Mouse (Mus musculus): Measurements from ENCODE around the gene Olfr1018.

Olfr1018 gene

DNA sequence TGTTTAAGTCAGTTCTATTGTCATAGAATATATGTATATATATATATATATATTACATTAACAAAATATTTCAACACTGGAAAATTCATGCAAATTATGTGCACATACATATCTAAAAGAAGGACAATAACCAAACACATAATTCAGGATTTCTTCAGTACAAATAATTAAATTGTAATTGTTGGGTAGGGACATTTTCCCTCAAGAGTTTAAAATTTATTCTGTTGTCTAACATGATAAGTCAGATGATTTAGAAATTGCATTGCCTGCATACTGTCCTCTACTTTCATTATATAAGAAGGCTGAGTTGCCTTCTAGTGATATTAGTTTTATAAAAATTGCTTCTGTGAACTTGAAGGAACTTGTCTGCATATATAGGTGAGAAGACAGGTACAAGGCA, at the start of gene Olfr1018:
Gene Olfr1018, plus strand, starts transcription at position 301 of the 400 bp plus-strand sequence.
- POLR2A ChIA-PET = no interaction called here
- CTCF ChIA-PET = no interaction called here

- POLR2A ChIA-PET = no interaction called here
Measured at GRCm38 (mm10) chr2:85772413-85772812, 45.9 kb upstream of the Olfr1018 start, which contains the start of gene Olfr1014. TSS of gene Olfr1014 (plus strand) at chr2:85772713.

DNA sequence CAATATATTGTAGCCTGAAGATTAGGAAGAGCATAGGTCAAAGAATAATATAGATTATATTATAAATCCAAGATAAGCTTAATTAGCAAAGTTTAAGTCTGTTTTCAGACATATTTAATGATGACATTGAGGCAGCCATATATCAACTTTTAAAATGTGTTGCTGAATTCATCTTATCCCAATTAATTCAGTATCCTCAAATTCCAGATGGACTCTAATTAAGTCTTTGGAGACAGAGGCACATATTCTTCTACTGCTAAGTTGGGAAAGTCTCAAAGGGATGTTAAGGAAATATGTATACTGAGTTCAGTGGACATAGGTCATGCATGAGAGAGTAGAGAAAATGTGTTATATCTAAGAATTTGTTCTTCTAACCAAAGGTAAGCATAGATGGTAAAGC, 36.6 kb upstream of the Olfr1018 start, which contains the start of gene Olfr1015:
Gene Olfr1015, plus strand, starts transcription at position 301 of the 400 bp plus-strand sequence.
- CTCF ChIA-PET = no interaction called here
- POLR2A ChIA-PET = no interaction called here

More at GRCm38 (mm10) chr2:85772413-85772812, 45.9 kb upstream of the Olfr1018 start, which contains the start of gene Olfr1014:
- CTCF ChIA-PET = no interaction called here

DNA sequence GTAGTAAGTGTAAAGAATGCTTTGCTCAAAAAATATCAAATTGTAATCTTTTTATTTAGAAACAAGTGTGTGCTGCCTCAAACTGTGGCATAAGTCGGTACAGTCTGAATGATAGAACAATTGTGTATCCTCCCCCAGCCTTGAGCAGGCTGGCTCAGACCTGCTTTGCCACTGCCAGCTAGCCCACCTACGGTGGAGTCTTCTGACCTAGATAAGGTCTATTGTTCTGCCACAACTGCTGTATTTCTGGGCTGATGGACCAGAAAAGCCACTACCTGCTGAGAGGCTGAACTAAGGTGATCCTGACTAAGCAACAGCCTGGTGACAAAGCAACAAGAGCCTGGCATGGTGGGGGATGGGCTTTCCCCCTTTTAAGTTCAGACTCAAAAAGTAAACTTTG, 25.9 kb upstream of the Olfr1018 start:
- ChIA-PET POLR2A (interaction anchor here in 1 of 4 experiments (0.7 kb wide), 1 partner anchor 1109 kb away, joined by 3 read pairs; no protein-coding TSS in a partner anchor), CTCF (no interaction called here)

DNA sequence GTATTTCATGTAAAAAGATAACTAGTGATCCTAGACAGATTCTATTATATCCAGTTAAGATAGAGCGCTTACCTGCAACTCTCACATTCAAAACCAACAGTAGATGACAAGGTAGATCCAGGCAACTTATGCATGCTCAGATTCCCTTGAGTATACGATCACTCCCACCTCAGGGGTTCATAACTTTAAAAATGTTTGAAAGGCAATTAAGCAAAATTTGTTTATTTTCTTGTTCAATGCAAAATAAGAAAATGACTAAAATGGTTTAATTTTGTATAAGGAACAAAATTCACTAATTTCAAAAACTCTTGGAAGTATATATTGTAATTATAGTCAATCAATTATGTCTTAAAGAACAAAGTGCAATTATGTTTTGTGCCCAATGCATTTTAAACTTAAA, 15.8 kb upstream of the Olfr1018 start, which contains the start of gene Olfr1016:
Gene Olfr1016, minus strand, starts transcription at position 101 of the 400 bp plus-strand sequence.
- ChIA-PET CTCF (no interaction called here), POLR2A (no interaction called here)

DNA sequence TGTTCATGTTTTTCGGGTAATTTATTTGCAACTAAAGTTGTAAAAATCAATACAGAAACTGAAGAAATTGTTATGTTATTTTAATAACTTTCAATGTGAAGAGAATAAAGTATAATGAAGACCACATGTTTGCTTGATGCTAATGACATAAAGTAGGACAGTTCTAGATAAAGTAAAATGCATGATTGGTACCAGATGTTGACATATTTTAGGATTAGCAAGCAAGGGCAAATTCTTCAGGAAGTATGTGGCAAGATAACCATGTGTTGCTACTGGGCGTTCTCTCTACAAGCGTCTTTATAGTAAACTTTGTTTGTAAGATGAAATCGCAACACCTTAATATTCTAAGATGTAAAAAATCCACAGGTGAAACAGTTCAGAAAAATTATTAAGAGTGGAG, 13.8 kb upstream of the Olfr1018 start:
- POLR2A ChIA-PET = no interaction called here
- CTCF ChIA-PET = no interaction called here

DNA sequence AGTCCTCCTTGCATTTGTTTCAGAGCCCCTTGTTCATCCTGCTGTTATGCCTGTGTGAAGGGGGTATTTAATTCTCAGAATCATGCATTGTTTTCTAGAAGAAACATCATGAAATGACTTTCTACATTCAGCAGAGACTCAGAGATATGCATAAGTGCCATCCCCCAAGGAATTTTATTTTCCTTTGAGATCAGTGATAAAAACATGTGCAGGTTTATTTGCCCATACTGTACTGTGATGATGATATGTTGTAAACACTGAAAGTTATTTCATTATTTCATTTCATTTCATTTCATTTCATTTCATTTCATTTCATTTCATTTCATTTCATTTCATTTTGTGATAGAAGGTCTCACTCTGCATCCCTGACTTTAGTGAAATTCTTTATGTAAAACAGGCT, 27.1 kb downstream of the Olfr1018 start, which contains the start of gene Olfr1019:
Gene Olfr1019, minus strand, starts transcription at position 101 of the 400 bp plus-strand sequence.
- CTCF ChIA-PET = no interaction called here
- POLR2A ChIA-PET = no interaction called here

DNA sequence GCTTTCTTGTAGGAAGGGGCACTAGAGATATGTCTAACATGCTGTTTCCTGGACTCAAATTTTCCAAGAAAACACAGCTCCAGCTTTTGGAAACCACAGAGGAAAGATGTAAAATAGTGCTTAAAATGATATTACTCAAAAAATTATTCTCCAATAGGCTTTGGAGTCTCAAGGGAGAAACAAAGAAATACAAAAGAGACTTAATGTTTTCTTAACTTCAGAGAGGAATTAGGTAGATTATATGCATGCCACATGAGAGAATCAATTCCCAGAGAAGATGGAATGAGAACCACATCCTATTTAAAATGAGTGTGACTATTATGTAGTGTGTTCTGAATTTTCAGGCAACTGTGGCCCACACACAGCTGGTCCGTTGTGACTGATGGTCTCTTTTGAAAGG, 28.5 kb downstream of the Olfr1018 start, which contains the start of gene Olfr1020:
Gene Olfr1020, plus strand, starts transcription at position 301 of the 400 bp plus-strand sequence.
- CTCF ChIA-PET = no interaction called here
- POLR2A ChIA-PET = no interaction called here

DNA sequence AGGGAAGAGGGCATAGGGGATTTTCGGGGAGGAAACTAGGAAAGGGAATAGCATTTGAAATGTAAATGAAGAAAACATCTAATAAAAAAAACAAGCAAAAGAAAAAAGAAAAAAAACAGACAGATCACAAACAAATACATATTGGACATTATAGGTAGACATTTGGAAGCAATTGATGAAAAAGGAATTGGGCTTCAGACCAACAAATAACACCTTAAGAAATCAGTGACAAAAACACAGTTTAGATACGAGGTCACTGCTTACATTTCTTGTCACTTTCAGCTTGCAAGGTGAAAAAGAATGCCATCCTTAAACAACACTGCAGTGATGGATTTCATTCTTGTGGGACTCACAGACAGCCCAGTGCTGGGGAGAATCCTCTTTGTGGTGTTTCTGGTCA, 50.0 kb downstream of the Olfr1018 start, which contains the start of gene Olfr1022:
Gene Olfr1022, plus strand, starts transcription at position 301 of the 400 bp plus-strand sequence.
- POLR2A ChIA-PET = no interaction called here
- CTCF ChIA-PET = no interaction called here
